Mouse (Mus musculus): ENCODE data around the gene Nol4l. TPM values are rescaled to one million over a fixed set of nuclear protein-coding genes. Genes with fewer than 3 reads are reported as not detected.
A peak's percentile ranks its signal among the peaks of the same experiment; 100 is the strongest.

Nol4l gene
- total RNA-seq, 4 experiments from 2014 or later, result 9.9 to 19.6 (median 12.8) TPM

DNA sequence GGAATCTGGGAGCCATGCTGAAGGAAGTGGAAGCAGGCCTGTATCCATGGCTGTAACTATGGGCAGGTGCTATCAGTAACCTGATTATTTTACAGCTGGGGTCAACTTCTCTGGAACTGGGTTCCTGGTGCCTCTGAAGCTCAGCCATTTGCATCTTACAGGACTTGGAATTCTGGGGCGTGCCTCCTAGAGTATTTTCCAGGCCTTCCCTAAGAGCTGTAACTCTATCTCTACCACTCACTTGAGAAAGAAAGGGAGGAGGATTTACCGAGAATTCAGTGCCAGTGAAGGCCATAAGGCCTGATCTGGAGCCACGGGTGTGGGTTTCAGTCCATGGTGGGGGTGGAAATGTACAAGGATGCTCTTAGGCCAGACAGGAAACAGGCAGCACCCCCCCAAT is 88.5 kb downstream of the Nol4l start:
- no peak for DNase-seq

DNA sequence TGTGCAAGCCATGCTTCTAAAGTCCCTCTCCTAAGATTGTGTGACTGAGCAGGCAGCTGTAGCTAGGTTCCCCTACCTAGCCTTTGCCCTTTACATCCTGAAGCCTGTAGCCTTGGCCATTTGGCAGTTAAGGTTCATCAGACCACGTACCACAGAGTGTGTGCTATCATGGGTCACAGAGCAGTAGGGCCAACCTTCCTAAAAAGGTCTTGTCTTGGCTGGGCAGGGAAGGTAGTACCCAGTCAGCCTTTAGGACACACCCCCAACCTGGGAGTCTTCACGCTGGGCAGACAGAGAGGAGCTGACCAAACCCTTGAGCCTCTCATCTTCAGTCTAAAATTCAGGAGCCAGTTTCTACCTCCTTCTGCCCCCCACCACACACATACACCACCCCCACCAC is 89.0 kb downstream of the Nol4l start:
- DNase-seq, result no peak

DNA sequence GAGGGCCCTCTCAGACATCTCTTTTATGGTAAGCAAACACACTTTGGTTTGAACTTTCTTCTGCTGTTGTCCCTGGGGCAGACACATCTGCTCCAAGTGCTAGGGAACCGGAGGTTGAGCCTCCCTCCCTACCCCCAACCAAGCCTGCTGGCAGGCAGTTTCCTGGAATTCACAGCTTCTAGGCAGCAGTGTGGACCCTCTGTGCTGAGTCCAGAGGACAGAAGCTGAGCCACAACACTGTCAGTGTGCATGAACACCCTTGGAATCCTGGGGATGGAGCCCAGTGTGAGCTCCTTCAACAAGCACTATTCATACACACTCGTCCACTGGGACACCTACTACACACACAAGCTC is 92.5 kb downstream of the Nol4l start:
- no peak for DNase-seq

DNA sequence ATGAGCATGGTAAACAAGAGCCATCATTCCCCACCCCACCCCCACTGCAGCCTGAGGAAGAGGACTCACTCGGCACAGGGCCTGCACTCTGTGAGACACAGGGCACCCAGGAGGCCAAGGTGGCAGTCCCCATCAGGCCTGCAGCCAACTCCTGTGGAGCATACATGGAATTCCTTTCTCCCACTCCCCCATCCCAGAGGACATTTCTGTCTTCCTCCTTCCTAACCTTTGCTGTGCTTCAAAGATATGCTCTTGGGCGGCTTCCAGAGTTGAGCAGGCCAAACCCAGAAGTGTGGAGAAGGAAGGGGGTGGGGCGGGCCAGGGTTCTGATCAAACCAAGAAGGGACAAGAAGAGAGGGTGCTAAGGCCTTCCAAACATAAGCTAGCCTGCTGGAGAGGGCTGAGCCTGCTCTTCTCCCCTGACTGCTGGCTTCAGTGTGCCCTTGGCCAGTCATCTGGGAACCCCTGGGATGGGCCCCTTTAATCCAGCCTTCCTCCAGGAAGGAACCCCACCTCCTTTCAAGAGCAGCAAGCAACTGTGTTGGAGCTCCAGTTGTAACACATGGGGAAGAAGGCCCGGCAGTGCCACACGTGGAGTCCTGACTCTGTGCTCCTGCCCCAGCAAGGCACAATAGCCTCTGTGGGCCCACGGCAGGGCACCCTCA is 93.0 kb downstream of the Nol4l start:
- no peak for DNase-seq

DNA sequence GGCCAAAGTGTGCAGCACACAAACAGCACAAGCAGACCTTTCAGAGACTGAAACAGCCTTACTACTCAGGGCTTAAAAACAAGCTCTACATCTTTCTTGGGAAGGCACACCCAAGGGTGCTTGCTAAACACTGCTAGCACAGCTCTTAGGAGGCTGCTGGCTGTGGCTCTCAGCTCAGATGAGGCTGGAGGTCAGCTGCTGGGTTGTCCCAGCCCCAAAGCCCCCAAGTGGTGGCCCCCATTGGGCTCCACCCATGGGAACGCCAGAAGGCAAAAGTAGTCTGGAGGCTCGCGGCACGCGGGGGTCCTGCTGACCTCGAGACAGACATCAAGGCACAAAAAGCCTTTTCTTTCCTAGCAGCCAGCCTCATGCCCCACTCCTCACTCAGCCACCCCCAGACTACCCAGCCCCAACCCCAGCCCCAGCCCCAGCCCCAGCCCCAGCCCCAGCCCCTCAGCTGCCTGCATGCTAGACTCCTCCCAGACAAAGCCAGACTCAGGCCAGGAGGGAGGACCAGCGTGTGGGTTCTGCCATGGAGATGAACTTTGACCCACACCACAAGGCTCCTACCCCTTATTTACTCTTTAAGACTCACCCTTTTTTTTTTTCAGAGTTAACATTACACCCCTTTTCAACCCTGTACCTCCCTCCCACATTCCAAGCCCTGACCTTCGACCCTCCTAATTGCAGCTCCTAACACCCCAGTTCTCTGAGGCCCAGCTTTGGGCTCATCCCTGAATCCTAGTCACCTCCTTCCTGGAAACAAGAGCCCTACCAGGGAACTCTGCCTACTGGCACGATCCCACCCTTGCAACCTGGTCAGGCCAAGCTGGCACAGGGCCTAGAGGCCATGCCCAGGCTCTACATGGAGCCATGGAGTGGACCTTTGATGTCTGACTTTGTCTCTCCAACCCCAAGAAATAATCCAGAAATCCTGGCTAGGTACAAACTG is 94.6 kb downstream of the Nol4l start:
- no peak for DNase-seq

DNA sequence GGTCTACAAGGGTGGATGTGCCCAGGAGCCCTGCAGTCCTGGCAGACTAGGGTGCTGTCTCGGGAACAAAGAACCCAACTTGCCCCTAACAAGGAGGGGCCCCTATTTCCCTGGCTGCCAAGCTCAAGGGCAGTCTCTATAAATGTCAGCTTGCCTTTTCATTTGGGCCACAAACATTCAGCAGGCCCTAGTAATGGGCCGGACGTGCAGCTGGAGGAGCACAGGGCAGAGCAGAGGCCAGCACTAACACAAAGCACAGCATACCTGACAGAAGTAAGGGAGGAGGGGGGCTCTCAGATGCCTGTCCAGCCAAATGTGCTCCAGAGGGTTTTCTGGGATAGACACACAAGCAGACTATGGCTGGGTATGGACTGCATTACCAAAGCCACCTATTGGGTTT is 95.9 kb downstream of the Nol4l start:
- no peak for DNase-seq

DNA sequence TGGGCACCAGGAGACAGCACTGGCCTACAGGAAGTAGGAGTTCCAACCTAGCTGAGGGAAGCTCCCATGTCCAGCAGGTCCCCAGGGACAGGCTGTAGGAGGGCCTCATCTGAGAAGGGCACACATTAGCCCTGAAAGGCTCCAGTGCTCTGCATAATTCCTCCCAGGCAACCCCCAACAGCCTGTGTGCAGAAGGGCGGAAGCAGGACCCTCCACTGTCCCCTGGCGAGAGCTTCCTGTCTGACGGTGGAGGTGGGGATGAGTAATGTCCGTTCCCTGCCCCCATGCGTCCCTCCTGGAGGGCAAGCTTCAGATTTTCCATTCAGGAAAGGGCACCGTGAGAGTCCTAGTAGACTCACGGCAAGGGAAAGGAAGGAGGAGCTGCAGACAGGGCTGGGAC is 97.3 kb downstream of the Nol4l start:
- DNase-seq, result no peak

DNA sequence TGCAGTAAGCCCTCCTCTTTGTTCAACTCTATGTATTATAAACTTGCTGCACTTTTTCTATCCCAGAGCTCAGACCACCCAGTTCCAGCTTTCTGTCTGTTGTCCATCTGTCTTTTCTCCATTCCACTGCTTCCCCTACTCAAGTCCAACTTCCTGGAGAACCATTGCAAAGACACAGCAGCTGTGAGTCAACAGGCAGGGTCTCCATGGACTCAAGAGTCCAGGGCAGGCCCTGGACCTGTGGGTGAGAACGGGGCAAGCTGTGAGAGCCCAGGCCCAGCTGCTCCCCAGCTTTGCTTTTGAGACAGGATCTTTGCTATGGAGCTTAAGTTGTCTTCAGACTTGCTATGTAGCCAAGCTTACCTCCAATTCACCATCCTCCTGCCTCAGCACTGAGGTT is 99.2 kb downstream of the Nol4l start:
- no peak for DNase-seq

DNA sequence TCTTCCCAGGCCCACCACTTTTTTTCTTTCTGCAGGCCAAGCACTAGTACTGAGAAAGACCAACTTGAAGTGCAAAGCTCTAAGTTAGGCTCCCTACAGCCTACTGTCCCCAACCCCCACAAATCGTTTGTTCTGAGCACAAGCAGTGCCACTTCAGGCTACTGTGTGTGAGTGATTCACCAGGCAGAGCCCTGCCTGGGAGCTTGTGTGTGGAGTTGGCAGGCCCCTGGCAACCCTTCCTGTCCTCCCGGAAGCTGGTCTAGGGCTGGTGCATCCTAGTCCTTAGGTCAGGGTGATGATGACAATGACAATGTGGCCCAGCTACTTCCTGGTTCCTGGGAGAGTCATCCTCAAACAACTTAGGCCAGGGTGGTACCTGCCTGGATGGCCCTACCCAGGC is 101.3 kb downstream of the Nol4l start:
- DNase-seq, result no peak

DNA sequence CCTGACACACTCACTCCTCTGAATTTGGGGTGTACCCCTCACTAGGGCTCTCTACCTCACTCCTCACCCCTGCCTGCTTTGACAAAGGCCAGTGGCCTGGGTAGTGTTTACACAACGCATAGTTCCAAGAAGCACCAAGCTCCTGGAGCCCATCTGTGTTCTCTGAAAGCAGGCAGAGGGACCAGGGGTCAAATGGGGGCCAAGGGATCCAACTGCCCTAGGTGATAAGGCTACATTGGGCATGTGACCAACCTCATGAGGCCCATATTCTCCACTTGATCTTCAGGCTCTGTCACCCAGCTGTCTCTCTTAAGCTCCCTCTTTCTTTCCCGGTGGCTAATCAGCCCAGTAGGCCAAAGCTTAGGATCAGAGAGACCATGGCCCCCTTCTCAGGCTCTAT is 102.8 kb downstream of the Nol4l start:
- DNase-seq, result no peak

DNA sequence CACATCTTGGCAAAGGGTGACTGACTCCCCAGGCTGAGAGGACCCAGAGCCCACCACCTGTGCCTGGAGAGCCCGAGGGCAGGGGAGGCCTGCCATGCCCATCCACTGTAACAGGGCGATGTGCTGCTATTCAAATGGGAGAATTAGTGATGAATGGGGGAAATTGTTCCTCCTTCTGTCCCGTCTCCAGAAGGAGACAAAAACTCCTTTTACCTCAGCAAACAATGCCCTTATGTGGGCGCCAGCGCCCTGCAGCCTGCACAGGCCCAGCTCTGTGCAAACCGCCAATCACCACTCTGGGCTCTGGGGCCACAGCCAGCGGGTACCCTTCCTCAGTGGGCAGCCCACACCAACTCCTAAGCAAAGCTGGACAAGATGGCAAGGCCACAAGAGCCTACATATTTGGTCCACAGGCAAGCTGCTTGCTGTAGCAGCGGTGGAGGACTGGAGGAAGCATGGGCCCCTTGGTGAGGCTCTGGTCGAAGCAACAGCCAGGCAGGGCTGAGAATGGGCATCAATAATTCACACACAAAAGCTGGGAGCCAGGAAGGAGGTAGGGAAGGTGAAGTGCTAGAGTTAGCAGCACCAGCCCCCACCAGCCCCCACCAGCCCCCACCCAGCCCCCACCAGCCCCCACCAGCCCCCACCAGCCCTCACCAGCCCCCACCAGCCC is 103.6 kb downstream of the Nol4l start:
- no peak for DNase-seq

DNA sequence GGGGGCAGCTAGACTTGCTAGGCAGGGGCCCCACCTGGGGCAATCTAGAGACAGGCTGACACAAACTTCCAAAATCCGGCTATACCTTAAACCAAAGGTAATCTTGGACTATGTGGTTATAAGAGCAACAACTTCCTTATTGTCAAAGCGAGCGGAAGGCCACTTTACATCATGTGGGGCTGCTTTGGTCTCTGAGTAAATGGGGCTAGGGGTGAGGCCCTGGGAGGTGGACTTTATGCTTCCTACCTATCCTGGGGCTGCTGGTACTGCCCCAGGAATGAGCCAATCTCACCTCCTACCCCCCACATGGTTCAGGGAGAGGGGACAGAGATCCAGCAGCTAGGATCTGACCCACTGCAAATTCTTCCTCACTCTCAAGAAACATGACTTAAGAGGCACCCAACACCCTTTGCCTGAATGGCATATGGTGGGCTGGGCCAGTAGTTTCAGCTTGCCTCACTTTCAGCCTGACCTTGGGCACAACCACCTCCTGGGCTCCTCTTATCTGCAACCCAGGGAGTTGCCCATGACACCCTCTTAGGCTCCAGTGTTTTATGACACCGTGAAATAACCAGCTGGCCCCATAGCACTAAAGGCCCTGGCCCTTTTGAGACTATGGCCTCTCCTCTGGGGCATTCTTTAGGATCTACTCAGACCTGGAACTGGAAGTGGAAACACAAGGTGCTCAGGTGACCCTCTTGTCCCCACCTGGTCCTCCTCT is 104.5 kb downstream of the Nol4l start:
- DNase-seq, result no peak

DNA sequence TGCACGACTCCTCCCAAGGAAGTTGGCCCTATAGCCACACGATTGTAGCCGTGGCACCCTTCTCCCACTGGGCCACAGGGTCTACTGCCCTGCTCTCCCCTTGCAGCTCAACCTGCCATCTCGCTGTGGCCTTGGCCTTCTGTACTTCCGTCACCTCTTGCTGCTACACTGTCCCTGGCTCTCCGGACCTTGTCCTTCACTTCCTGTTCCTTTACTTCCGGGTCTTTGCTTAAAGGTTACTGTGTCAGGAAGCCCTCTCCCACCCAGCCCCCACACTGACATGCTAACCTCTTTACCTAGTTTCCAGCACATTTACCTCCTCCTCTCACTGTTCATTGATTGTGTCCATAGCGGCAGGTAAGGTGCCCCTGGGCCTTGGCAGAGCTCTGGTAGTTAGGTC is 105.2 kb downstream of the Nol4l start:
- DNase-seq, result no peak

DNA sequence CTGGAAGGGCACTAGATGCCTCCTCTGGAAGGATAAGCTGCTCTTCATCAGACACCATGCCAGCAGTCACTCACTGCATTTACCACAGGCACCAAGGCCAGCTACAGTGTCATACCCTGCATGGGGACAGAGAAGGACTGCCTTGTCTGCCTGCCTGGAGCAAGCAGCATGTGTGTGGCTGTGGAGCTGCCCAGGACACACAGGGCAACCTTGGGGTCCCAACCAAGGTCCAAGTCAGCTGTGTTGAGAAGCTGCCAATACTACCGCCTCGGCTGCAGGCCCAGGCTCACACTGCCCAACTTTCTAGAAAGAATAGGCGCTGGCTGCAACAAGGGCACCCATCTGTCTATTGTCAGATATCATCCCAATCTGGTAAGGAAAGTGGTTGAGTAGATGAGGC is 106.7 kb downstream of the Nol4l start:
- DNase-seq, result no peak

DNA sequence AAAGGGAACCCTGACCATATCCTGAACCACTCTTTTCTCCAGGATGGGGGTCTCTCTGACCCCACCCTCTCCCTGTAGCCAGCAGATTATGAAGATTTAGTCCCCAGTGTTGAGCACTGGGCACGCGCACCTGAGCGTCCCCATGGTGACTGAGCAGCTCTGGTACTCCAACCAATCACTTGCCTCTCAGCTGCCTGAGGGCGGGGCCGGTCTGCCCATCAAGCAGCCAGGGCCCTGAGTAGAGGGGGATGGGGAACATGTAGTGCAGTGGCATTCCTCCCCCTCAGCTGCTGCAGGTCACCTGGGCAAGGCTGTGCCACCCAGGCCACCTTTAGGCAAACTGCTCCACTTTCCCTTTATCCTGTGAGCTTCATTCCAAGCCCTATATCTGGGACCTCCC is 107.7 kb downstream of the Nol4l start:
- DNase-seq, result no peak

DNA sequence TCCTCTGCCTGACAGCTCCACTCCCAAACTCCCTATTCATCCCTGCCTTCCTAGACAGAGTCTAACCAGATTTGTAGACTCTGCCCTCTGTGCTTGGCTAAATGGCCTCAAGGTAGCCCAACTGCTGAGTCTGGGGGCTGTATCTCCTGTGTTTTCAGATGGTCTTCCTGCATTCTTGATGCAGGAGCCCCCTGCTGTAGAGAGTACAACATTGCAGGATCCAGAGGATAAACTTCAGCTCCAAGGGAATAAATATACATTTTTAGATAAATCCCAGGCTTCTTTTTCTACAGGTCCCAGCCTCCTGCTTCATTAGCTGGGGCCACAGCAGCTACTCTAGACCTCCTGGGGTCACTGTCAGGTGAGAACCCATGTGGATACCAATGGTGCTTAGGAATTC is 108.5 kb downstream of the Nol4l start:
- no peak for DNase-seq

DNA sequence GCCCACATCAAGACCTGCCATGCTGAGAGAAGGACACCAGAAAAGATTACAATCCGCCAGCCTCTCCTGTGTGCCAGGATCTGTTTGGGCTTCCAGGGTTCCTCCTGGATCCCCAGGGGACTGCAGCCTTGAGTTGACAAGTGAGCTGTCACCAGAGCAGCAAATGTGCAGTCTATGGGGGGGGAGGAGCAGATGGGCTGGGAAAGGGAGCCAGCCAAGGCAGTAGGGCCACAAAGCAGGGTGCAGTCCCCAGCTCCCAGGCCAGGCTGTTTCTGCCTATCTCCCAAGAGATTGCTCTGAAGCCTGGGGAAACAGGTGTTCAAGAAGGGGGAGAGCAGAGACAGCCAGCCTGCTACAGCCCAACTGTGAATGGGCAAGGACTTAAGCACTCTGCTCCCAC is 111.4 kb downstream of the Nol4l start:
- DNase-seq, result peak; percentile 68

DNA sequence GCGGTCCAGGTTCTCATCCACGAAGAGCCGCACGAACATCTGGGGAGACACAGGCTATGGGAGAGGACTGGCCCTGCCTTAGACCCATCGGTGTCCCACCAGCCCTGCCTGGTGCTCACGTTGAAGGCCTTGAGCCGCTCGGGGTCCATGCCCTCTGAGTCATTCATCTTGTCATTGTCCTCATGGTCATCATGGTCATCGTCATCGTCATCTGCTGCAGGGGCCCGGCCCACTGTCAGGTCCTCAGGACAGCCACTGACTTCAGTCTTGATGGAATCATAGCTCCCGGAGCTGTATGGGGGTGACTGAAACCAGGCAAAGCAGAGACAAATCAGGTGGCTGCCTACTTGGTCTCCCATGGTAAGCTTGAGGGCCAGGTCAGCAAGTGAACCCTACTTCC is 111.9 kb downstream of the Nol4l start:
- no peak for DNase-seq

DNA sequence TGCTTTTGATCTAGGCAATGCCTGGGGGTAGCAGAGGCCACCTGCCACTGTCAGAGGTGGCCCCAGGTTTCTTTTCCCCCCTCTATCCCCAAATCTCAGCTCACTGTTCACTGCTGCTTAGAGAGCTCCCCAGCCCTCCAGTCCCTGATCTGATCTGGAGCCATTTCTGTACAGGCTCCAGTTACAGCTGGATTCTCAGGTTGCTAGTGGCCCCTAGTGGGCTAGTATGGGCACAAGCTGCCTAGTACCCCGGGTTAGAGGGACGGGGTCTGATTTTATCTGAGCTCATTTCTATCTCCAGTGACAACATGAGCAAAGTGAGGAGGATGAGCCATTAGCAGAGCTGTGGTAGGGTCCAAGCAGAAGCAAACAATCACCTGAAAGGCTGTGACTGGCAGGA is 115.2 kb downstream of the Nol4l start:
- DNase-seq, result no peak

DNA sequence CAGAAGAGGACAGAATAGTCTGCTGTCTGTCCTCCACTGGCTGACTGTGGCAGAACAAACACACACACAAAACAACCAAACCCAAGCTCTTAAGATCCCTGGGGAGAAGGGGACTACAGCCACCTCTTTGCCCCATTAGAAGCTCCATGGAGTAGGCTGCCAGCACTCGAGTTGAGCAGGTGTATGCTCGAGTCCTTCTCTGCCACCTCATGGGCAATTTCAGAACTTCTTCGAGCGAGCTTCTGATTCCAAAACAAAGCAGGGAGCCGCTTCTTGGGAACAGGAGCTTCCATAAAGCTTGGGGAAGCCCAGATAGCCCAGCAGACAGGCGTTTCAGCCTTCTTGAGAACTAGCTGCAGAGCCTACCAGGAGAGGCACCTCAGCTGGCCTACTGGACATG is 117.2 kb downstream of the Nol4l start:
- DNase-seq, result no peak

DNA sequence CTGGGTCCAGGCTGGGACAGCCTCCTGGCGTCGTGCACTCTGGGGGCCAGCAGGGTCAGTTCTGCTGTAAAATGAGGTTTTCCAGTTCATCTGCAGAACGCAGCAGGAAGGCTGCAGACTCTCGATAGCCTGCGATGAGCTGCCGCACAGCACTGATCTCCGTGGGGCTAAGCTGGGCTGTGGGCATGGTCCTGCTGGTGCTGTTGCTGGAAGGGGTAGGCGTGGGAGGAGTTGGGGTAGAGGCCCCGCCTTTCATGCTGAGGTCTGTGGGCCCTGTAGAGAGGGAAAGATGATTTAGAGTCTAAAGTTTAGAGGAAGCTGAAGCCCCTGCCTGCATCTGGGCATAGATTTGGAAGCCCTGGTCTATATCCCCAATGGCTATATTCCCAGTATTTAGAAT is 118.2 kb downstream of the Nol4l start:
- no peak for DNase-seq

DNA sequence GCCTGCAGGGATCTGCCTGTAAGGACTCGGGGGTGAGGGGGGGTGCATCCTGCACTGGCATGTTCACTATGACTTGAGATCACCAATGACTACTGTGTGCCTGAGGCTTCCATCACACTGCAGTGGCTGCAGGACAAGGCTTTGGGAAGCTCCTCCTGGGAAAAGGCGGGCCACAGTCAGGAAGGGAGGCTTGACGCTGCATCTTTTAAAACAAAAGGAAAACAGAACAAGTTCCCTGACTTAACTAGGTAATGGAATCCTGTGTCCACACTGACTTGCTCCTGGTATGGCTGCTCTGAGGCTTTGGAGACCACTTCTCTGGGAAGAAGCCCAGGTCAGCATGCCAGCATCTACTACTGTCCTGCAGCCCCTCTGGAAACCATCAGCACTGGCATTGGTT is 120.8 kb downstream of the Nol4l start:
- no peak for DNase-seq

DNA sequence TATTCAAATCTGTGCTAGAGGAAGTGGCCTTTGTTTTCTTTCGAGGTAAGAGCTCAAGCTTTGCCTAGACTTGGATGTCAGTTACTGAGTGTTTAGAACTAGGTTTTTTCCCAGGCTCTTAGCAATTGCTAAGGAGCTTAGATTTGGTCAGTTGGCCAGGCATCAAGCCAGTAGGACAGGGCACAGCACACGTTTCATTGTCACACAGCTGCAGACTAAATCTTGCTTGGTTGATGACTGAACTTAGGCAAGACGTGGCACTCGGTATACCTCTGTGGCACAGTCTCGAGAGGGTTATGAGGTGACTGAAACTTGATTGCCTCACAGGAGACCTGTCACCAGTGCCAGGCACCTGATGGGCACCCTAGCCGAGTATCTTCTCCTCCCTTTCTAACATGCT is 122.9 kb downstream of the Nol4l start:
- DNase-seq, result no peak
